Mouse (Mus musculus) forebrain, embryonic 15.5 days (tissue): ENCODE data around the gene Taf7l. TPM values are rescaled to one million over a fixed set of nuclear protein-coding genes. Genes with fewer than 3 reads are reported as not detected.
A peak's percentile ranks its signal among the peaks of the same experiment; 100 is the strongest.

Experiments used
- ATAC-seq: fragments of 200-750 bp; cut with Nextera tagmentation; replicated peaks from 2 replicates; pipeline ENCODE4 v1.8.0; 2017; ENCODE audit warnings: mild to moderate bottlenecking, moderate TSS enrichment, moderate library complexity
- H3K27ac ChIP-seq: fragments of 300-500 bp; sonication (generic); replicated peaks from 2 replicates; pipeline ENCODE4 v1.5.1; 2015; ENCODE audit warnings: mild to moderate bottlenecking, inconsistent platforms
- H3K27me3 ChIP-seq: fragments of 300-500 bp; sonication (generic); 2 replicates; pipeline ENCODE4 v1.6.1; 2015; ENCODE audit warnings: inconsistent platforms
- H3K36me3 ChIP-seq: fragments of 300-500 bp; sonication (generic); 2 replicates; pipeline ENCODE4 v1.6.1; 2015; ENCODE audit warnings: mild to moderate bottlenecking, inconsistent platforms
- H3K4me1 ChIP-seq: fragments of 300-500 bp; sonication (generic); 2 replicates; pipeline ENCODE4 v1.6.1; 2015; ENCODE audit warnings: inconsistent platforms
- H3K4me2 ChIP-seq: fragments of 300-500 bp; sonication (generic); replicated peaks from 2 replicates; pipeline ENCODE4 v1.6.1; 2015; ENCODE audit warnings: mild to moderate bottlenecking, inconsistent platforms
- H3K4me3 ChIP-seq: fragments of 300-500 bp; sonication (generic); 2 replicates; pipeline ENCODE4 v1.5.1; 2015; ENCODE audit warnings: mild to moderate bottlenecking, inconsistent platforms
- H3K9ac ChIP-seq: fragments of 300-500 bp; sonication (generic); replicated peaks from 2 replicates; pipeline ENCODE4 v1.6.1; 2015; ENCODE audit warnings: mild to moderate bottlenecking, inconsistent platforms
- H3K9me3 ChIP-seq: fragments of 300-500 bp; sonication (generic); 2 replicates; pipeline ENCODE4 v1.6.1; 2016; ENCODE audit warnings: inconsistent platforms
- WGBS: fragments of 180-500 bp; shearing (Covaris S2); methylation state at CpG from one replicate; pipeline ENCODE4 v1.1.7; 2015; ENCODE audit warnings: mixed read lengths; 5-methylcytosine and 5-hydroxymethylcytosine counted together
- polyA plus RNA-seq: library from polyadenylated mRNA; unstranded; fragments of >200 nt; fragmentation: Nextera tagmentation; extraction: Ambion mirVana; gene quantifications from 2 replicates; pipeline ENCODE4 v1.2.1, GENCODE M21; 2015

Gene Taf7l
- not detected in 2 replicates for polyA plus RNA-seq

GRCm38 (mm10) chrX:134476290-134476689 is at the start of gene Taf7l:
Gene Taf7l (minus strand): TSS chrX:134476490.
- Histone ChIP-seq H3K27me3 (no peaks in the 10 kb centered on the region), H3K9me3 (no peaks in the 10 kb centered on the region), H3K4me2 (no peak within 1 kb of the TSS), H3K36me3 (no peaks in the 10 kb centered on the region), H3K27ac (no peak within 1 kb of the TSS), H3K4me3 (no peak within 1 kb of the TSS), H3K4me1 (no peaks in the 10 kb centered on the region), H3K9ac (no peak within 1 kb of the TSS)
- WGBS: 91% methylated on average over 25 of the region's 25 CpGs
- no peak for ATAC-seq

- H3K4me1 ChIP-seq: no peaks in the 10 kb centered on the region
Measured at GRCm38 (mm10) chrX:134525260-134525659, 49.0 kb upstream of the Taf7l start.

GRCm38 (mm10) chrX:134523772-134524171 is 47.5 kb upstream of the Taf7l start:
- H3K4me1 ChIP-seq: no peaks in the 10 kb centered on the region
- H3K27me3 ChIP-seq: no peaks in the 10 kb centered on the region
- no peaks in the 10 kb centered on the region for H3K36me3 ChIP-seq
- H3K9me3 ChIP-seq: no peaks in the 10 kb centered on the region
- H3K4me2 ChIP-seq: no peak overlapping the region
- H3K27ac ChIP-seq: no peak overlapping the region
- 73% methylated on average over 4 of the region's 4 CpGs for WGBS
- H3K4me3 ChIP-seq: no peak overlapping the region
- no peak for ATAC-seq
- H3K9ac ChIP-seq: no peak overlapping the region

More at GRCm38 (mm10) chrX:134525260-134525659, 49.0 kb upstream of the Taf7l start:
- Histone ChIP-seq H3K9me3 (no peaks in the 10 kb centered on the region), H3K36me3 (no peaks in the 10 kb centered on the region), H3K9ac (no peak overlapping the region), H3K4me3 (no peak overlapping the region), H3K4me2 (no peak overlapping the region), H3K27ac (no peak overlapping the region), H3K27me3 (no peaks in the 10 kb centered on the region)
- WGBS: 84% methylated on average over 4 of the region's 4 CpGs
- ATAC-seq: no peak

- no peak overlapping the region for H3K27ac ChIP-seq
- 29% methylated on average over 2 of the region's 2 CpGs for WGBS
- H3K9ac ChIP-seq: no peak overlapping the region
- ATAC-seq: no peak
- no peaks in the 10 kb centered on the region for H3K4me1 ChIP-seq
- no peak overlapping the region for H3K4me2 ChIP-seq
- H3K4me3 ChIP-seq: no peak overlapping the region
- no peaks in the 10 kb centered on the region for H3K36me3 ChIP-seq
- H3K27me3 ChIP-seq: no peaks in the 10 kb centered on the region
- H3K9me3 ChIP-seq: no peaks in the 10 kb centered on the region
Measured at GRCm38 (mm10) chrX:134509473-134509872, 33.2 kb upstream of the Taf7l start.

GRCm38 (mm10) chrX:134507977-134508376 is 31.7 kb upstream of the Taf7l start:
- ATAC-seq: no peak
- Histone ChIP-seq H3K9ac (no peak overlapping the region), H3K9me3 (no peaks in the 10 kb centered on the region), H3K36me3 (no peaks in the 10 kb centered on the region), H3K27me3 (no peaks in the 10 kb centered on the region), H3K4me2 (no peak overlapping the region), H3K4me1 (no peaks in the 10 kb centered on the region), H3K27ac (no peak overlapping the region), H3K4me3 (no peak overlapping the region)
- WGBS: 71% methylated on average over 6 of the region's 6 CpGs

- no peak overlapping the region for H3K4me3 ChIP-seq
- H3K4me2 ChIP-seq: no peak overlapping the region
- WGBS: 87% methylated on average over 8 of the region's 8 CpGs
- H3K9me3 ChIP-seq: no peaks in the 10 kb centered on the region
- H3K27ac ChIP-seq: no peak overlapping the region
- ATAC-seq: no peak
- H3K4me1 ChIP-seq: no peaks in the 10 kb centered on the region
- no peak overlapping the region for H3K9ac ChIP-seq
- no peaks in the 10 kb centered on the region for H3K36me3 ChIP-seq
- no peaks in the 10 kb centered on the region for H3K27me3 ChIP-seq
Measured at GRCm38 (mm10) chrX:134500651-134501050, 24.4 kb upstream of the Taf7l start.

- no peaks in the 10 kb centered on the region for H3K27me3 ChIP-seq
- no peak overlapping the region for H3K27ac ChIP-seq
- no peaks in the 10 kb centered on the region for H3K36me3 ChIP-seq
- ATAC-seq: no peak
- no peak overlapping the region for H3K4me3 ChIP-seq
- H3K4me1 ChIP-seq: no peaks in the 10 kb centered on the region
- H3K9me3 ChIP-seq: no peaks in the 10 kb centered on the region
- H3K4me2 ChIP-seq: no peak overlapping the region
- H3K9ac ChIP-seq: no peak overlapping the region
- WGBS: 71% methylated on average over 3 of the region's 3 CpGs
Measured at GRCm38 (mm10) chrX:134481720-134482119, 5.4 kb upstream of the Taf7l start.

- no peaks in the 10 kb centered on the region for H3K36me3 ChIP-seq
- ATAC-seq: peak; percentile 23; the same call in 1 of the 2 replicates
- 76% methylated on average over 61 of the region's 67 CpGs for WGBS
- no peak overlapping the region for H3K9ac ChIP-seq
- H3K4me2 ChIP-seq: no peak overlapping the region
- H3K27me3 ChIP-seq: no peaks in the 10 kb centered on the region
- H3K4me3 ChIP-seq: no peak overlapping the region
- no peaks in the 10 kb centered on the region for H3K4me1 ChIP-seq
- no peak overlapping the region for H3K27ac ChIP-seq
- H3K9me3 ChIP-seq: no peaks in the 10 kb centered on the region
Measured at GRCm38 (mm10) chrX:134474988-134475710, 1.1 kb downstream of the Taf7l start.

GRCm38 (mm10) chrX:134427307-134427706 is 49.0 kb downstream of the Taf7l start:
- H3K4me3 ChIP-seq: no peak overlapping the region
- H3K4me2 ChIP-seq: no peak overlapping the region
- H3K9ac ChIP-seq: no peak overlapping the region
- H3K27ac ChIP-seq: no peak overlapping the region
- ATAC-seq: no peak
- 65% methylated on average over 3 of the region's 3 CpGs for WGBS
- H3K4me1 ChIP-seq: no peaks in the 10 kb centered on the region
- H3K9me3 ChIP-seq: no peaks in the 10 kb centered on the region
- no peaks in the 10 kb centered on the region for H3K27me3 ChIP-seq
- no peaks in the 10 kb centered on the region for H3K36me3 ChIP-seq

GRCm38 (mm10) chrX:134426819-134427218 is 49.5 kb downstream of the Taf7l start:
- WGBS: 78% methylated on average over 6 of the region's 6 CpGs
- ATAC-seq: 0 out of 2 replicates have a peak, but pooled peaks have one; percentile 32
- Histone ChIP-seq H3K4me2 (no peak overlapping the region), H3K9me3 (no peaks in the 10 kb centered on the region), H3K27me3 (no peaks in the 10 kb centered on the region), H3K9ac (no peak overlapping the region), H3K4me3 (no peak overlapping the region), H3K27ac (no peak overlapping the region), H3K36me3 (no peaks in the 10 kb centered on the region), H3K4me1 (no peaks in the 10 kb centered on the region)

GRCm38 (mm10) chrX:134425798-134426197 is 50.5 kb downstream of the Taf7l start:
- H3K36me3 ChIP-seq: no peaks in the 10 kb centered on the region
- H3K9me3 ChIP-seq: no peaks in the 10 kb centered on the region
- H3K4me2 ChIP-seq: no peak overlapping the region
- WGBS: 92% methylated on average over 10 of the region's 10 CpGs
- H3K27me3 ChIP-seq: no peaks in the 10 kb centered on the region
- H3K9ac ChIP-seq: no peak overlapping the region
- H3K4me1 ChIP-seq: no peaks in the 10 kb centered on the region
- no peak overlapping the region for H3K4me3 ChIP-seq
- H3K27ac ChIP-seq: no peak overlapping the region
- no peak for ATAC-seq

GRCm38 (mm10) chrX:134424263-134424662 is 52.0 kb downstream of the Taf7l start:
- H3K9me3 ChIP-seq: no peaks in the 10 kb centered on the region
- WGBS: 84% methylated on average over 5 of the region's 5 CpGs
- no peak for ATAC-seq
- no peak overlapping the region for H3K4me3 ChIP-seq
- no peaks in the 10 kb centered on the region for H3K36me3 ChIP-seq
- H3K9ac ChIP-seq: no peak overlapping the region
- H3K4me2 ChIP-seq: no peak overlapping the region
- no peaks in the 10 kb centered on the region for H3K4me1 ChIP-seq
- no peak overlapping the region for H3K27ac ChIP-seq
- no peaks in the 10 kb centered on the region for H3K27me3 ChIP-seq

GRCm38 (mm10) chrX:134420097-134420496 is 56.2 kb downstream of the Taf7l start:
- Histone ChIP-seq H3K9ac (no peak overlapping the region), H3K4me1 (no peaks in the 10 kb centered on the region), H3K27ac (no peak overlapping the region), H3K9me3 (no peaks in the 10 kb centered on the region), H3K27me3 (no peaks in the 10 kb centered on the region), H3K36me3 (no peaks in the 10 kb centered on the region), H3K4me2 (no peak overlapping the region), H3K4me3 (no peak overlapping the region)
- WGBS: 92% methylated on average over 5 of the region's 5 CpGs
- ATAC-seq: no peak
